Mouse (Mus musculus) heart, embryonic 16.5 days (tissue): Measurements from ENCODE around the gene Mmp24. TPM values are rescaled to one million over a fixed set of nuclear protein-coding genes. Genes with fewer than 3 reads are reported as not detected.

Source experiments
- ATAC-seq: fragments of 200-750 bp; cut with Nextera tagmentation; replicated peaks from 2 replicates; pipeline ENCODE4 v1.8.0; 2017; ENCODE audit warnings: moderate number of reproducible peaks; ENCODE audit not compliant: insufficient read depth, low FRiP score; ENCODE audit errors: extremely low read depth
- H3K27ac ChIP-seq: fragments of 300-500 bp; sonication (generic); 2 replicates; pipeline ENCODE4 v1.5.1; 2014; ENCODE audit warnings: mild to moderate bottlenecking, low read length, control low read depth, moderate library complexity
- H3K27me3 ChIP-seq: fragments of 300-500 bp; sonication (generic); 2 replicates; pipeline ENCODE4 v1.6.1; 2014; ENCODE audit warnings: low read length, mixed read lengths; ENCODE audit not compliant: control insufficient read depth, insufficient read depth
- H3K36me3 ChIP-seq: fragments of 300-500 bp; sonication (generic); 2 replicates; pipeline ENCODE4 v1.6.1; 2014; ENCODE audit not compliant: control insufficient read depth, insufficient read depth
- H3K4me1 ChIP-seq: fragments of 300-500 bp; sonication (generic); 2 replicates; pipeline ENCODE4 v1.6.1; 2014; ENCODE audit warnings: low read length, mixed read lengths; ENCODE audit not compliant: control insufficient read depth, insufficient read depth
- H3K4me2 ChIP-seq: fragments of 300-500 bp; sonication (generic); 2 replicates; pipeline ENCODE4 v1.6.1; 2014; ENCODE audit warnings: low read depth, mild to moderate bottlenecking, control low read depth, low read length
- H3K4me3 ChIP-seq: fragments of 300-500 bp; sonication (generic); 2 replicates; pipeline ENCODE4 v1.5.1; 2014; ENCODE audit warnings: mild to moderate bottlenecking, control low read depth, low read length
- H3K9ac ChIP-seq: fragments of 300-500 bp; sonication (generic); 2 replicates; pipeline ENCODE4 v1.6.1; 2014; ENCODE audit warnings: low read length, control low read depth
- H3K9me3 ChIP-seq: fragments of 300-500 bp; sonication (generic); replicated peaks from 2 replicates; pipeline ENCODE4 v1.6.1; 2016; ENCODE audit warnings: low read length; ENCODE audit not compliant: control insufficient read depth
- WGBS: fragments of 180-500 bp; shearing (Covaris S2); extraction: QIAGEN DNeasy Blood & Tissue Kit; methylation state at CpG from one replicate; pipeline ENCODE4 v1.1.7; 2014; 5-methylcytosine and 5-hydroxymethylcytosine counted together
- polyA plus RNA-seq: library from polyadenylated mRNA; unstranded; fragments of >200 nt; fragmentation: Nextera tagmentation; extraction: Ambion mirVana; gene quantifications from 2 replicates; pipeline ENCODE4 v1.2.1, GENCODE M21; 2015

Mmp24 gene
- polyA plus RNA-seq, 1 experiment from 2014 or later: 0.04 TPM

DNA sequence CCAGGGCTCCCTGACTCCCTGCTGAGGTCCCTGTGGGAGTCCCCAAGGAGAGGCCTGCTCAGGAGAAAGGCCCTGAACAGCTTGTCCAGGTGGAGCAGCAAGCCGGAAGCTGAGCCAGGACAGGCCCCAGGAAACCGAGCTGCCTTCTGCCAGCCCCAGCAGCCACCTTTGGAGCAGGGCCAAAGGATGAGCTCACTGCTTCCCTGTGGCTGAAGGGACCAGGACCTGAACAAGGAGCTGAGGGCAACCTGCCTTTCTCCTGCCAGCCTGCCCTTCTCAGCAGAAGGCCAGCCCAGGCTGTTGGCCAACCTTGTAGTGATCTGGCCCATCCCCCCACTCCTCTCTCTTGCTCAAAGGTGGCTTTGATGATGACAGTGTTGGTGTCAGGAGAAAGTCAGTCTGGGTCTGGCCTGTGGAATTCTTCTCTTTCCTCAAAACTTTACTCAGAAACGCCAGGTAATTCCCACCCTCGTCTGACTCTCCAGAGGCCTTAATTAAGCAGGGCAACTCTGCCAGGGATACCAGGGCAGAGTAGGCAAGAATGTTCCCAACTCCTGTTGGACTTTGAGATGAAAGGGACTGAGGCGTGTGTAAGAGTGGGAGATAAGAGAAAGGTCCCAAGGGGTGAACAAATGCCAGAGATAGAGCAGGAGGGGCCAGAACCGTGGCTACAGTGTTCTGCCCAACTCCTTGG, 30.2 kb downstream of the Mmp24 start:
- WGBS: 25% methylated on average over 6 of the region's 6 CpGs
- Histone ChIP-seq H3K27me3 (no peaks in the 10 kb centered on the region), H3K4me2 (no peak overlapping the region), H3K36me3 (no peaks in the 10 kb centered on the region), H3K9me3 (no peaks in the 10 kb centered on the region), H3K4me1 (peaks cover 4% of the 10 kb centered on the region; the same call in 1 of the 2 replicates), H3K9ac (no peak overlapping the region), H3K4me3 (no peak overlapping the region), H3K27ac (no peak overlapping the region)
- ATAC-seq: no peak

GRCm38 (mm10) chr2:155805925-155806255, 30.7 kb downstream of the Mmp24 start:
- H3K4me1 ChIP-seq: peaks cover 4% of the 10 kb centered on the region; the same call in 1 of the 2 replicates
- WGBS: 70% methylated on average over 6 of the region's 6 CpGs
- no peaks in the 10 kb centered on the region for H3K9me3 ChIP-seq
- H3K36me3 ChIP-seq: no peaks in the 10 kb centered on the region
- ATAC-seq: no peak
- no peak overlapping the region for H3K4me3 ChIP-seq
- H3K4me2 ChIP-seq: no peak overlapping the region
- H3K9ac ChIP-seq: no peak overlapping the region
- no peak overlapping the region for H3K27ac ChIP-seq
- H3K27me3 ChIP-seq: no peaks in the 10 kb centered on the region

DNA sequence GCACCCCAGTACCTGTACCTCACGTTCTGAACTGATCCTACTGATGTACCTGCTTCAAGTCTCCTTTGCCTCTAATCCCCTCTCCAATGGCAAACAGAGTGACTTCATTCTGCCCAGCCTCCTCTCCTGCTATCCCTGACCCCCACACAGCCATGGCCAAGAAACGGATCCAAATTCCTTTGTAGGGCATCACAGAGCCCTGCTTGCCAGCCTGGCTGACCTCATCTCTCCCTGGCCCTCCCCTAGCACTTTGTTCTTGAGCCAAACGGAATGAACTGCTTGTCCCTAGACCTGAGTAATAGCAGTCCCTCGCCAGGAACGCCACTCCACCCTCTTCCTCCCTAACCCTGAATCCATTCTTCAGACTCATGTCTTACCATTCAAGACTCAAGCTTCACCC, 31.4 kb downstream of the Mmp24 start:
- peaks cover 4% of the 10 kb centered on the region; the same call in 1 of the 2 replicates for H3K4me1 ChIP-seq
- WGBS: 54% methylated on average over 5 of the region's 5 CpGs
- no peak for ATAC-seq
- no peak overlapping the region for H3K4me2 ChIP-seq
- no peaks in the 10 kb centered on the region for H3K36me3 ChIP-seq
- no peak overlapping the region for H3K9ac ChIP-seq
- H3K9me3 ChIP-seq: no peaks in the 10 kb centered on the region
- no peak overlapping the region for H3K4me3 ChIP-seq
- H3K27ac ChIP-seq: no peak overlapping the region
- no peaks in the 10 kb centered on the region for H3K27me3 ChIP-seq

- Histone ChIP-seq H3K27ac (no peak overlapping the region), H3K4me3 (no peak overlapping the region), H3K9me3 (no peaks in the 10 kb centered on the region), H3K27me3 (no peaks in the 10 kb centered on the region), H3K4me1 (peaks cover 4% of the 10 kb centered on the region; the same call in 1 of the 2 replicates), H3K36me3 (no peaks in the 10 kb centered on the region), H3K9ac (no peak overlapping the region), H3K4me2 (no peak overlapping the region)
- no peak for ATAC-seq
- WGBS: 84% methylated on average over 4 of the region's 4 CpGs
Observed at GRCm38 (mm10) chr2:155807408-155807807, 32.3 kb downstream of the Mmp24 start.

- H3K4me1 ChIP-seq: peaks cover 4% of the 10 kb centered on the region; the same call in 1 of the 2 replicates
- no peak overlapping the region for H3K27ac ChIP-seq
- no peaks in the 10 kb centered on the region for H3K36me3 ChIP-seq
- no peak overlapping the region for H3K4me3 ChIP-seq
- ATAC-seq: no peak
- 59% methylated on average over 4 of the region's 4 CpGs for WGBS
- H3K4me2 ChIP-seq: no peak overlapping the region
- no peaks in the 10 kb centered on the region for H3K9me3 ChIP-seq
- H3K9ac ChIP-seq: no peak overlapping the region
- no peaks in the 10 kb centered on the region for H3K27me3 ChIP-seq
Observed at GRCm38 (mm10) chr2:155809620-155810019, 34.5 kb downstream of the Mmp24 start.

GRCm38 (mm10) chr2:155811821-155812396, 36.8 kb downstream of the Mmp24 start:
- Histone ChIP-seq H3K27me3 (no peaks in the 10 kb centered on the region), H3K27ac (no peak overlapping the region), H3K9ac (no peak overlapping the region), H3K4me3 (no peak overlapping the region), H3K9me3 (no peaks in the 10 kb centered on the region), H3K36me3 (no peaks in the 10 kb centered on the region), H3K4me2 (no peak overlapping the region), H3K4me1 (no peaks in the 10 kb centered on the region)
- no peak for ATAC-seq
- 36% methylated on average over 16 of the region's 16 CpGs for WGBS

DNA sequence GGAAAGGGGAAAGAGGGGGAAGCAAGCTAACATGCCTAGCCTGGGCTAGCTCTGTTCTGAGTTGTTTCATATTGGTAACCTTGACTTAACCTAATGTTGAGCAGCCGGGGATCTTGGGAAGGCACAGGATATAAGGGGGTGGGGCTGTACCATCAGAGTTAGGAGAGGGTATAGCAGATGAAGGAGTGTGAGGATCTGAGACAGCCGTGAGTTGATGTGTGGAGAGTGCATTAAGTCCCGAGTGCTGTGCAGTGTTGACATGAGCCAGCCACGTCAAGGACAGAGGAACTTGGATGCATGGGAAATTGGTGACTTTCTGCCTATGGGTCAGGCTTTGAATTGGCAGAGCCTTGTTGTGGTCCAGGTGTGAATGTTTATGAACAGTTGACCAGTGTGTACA, 37.5 kb downstream of the Mmp24 start:
- no peak overlapping the region for H3K27ac ChIP-seq
- H3K4me2 ChIP-seq: no peak overlapping the region
- 55% methylated on average over 4 of the region's 4 CpGs for WGBS
- no peaks in the 10 kb centered on the region for H3K4me1 ChIP-seq
- no peak for ATAC-seq
- no peaks in the 10 kb centered on the region for H3K9me3 ChIP-seq
- H3K36me3 ChIP-seq: no peaks in the 10 kb centered on the region
- no peak overlapping the region for H3K4me3 ChIP-seq
- H3K9ac ChIP-seq: no peak overlapping the region
- H3K27me3 ChIP-seq: no peaks in the 10 kb centered on the region

GRCm38 (mm10) chr2:155814829-155815228, 39.7 kb downstream of the Mmp24 start:
- ATAC-seq: no peak
- Histone ChIP-seq H3K9me3 (no peaks in the 10 kb centered on the region), H3K27ac (no peak overlapping the region), H3K4me1 (peaks cover 9% of the 10 kb centered on the region), H3K27me3 (no peaks in the 10 kb centered on the region), H3K4me2 (no peak overlapping the region), H3K36me3 (no peaks in the 10 kb centered on the region; the same call in 1 of the 2 replicates), H3K4me3 (no peak overlapping the region), H3K9ac (no peak overlapping the region)
- 30% methylated on average over 5 of the region's 5 CpGs for WGBS

DNA sequence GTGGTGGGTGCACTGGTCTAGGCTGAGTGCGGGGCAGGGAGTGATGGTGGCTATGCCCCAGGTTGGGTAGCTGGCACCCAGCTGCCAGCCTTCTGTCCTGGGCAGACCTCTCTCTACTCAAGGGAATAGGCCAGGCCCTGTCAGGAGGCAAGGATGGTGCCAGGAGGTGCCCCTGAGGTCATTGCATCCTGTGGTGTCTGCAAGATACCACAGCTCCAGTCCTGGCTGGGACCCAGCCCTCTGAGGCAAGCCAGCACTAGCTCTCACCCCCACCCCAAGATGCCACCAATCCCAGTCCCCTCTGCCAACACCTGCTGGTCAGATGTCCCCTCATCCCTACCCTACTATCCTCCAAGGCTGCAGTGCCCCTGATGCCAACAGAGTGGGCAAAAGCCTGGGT, 41.0 kb downstream of the Mmp24 start:
- Histone ChIP-seq H3K4me1 (peaks cover 11% of the 10 kb centered on the region), H3K9ac (no peak overlapping the region), H3K27me3 (no peaks in the 10 kb centered on the region), H3K4me2 (no peak overlapping the region), H3K27ac (no peak overlapping the region), H3K4me3 (no peak overlapping the region), H3K9me3 (no peaks in the 10 kb centered on the region), H3K36me3 (peaks cover 11% of the 10 kb centered on the region; the same call in 1 of the 2 replicates)
- 94% methylated on average over 1 of the region's 1 CpGs for WGBS
- ATAC-seq: no peak
